Mouse (Mus musculus) MEL (cell line): ENCODE data around the gene Arid5b. TPM values are rescaled to one million over a fixed set of nuclear protein-coding genes. Genes with fewer than 3 reads are reported as not detected.

ENCODE experiments used
- DNase-seq: peaks from one replicate; pipeline ENCODE4 v3.0.0; 2011; ENCODE audit warnings: low read depth, low spot score
- H3K27ac ChIP-seq: 2 replicates; pipeline ENCODE4 v1.5.1; 2012; ENCODE audit warnings: low read depth, mild to moderate bottlenecking, control low read depth, low read length, moderate library complexity; ENCODE audit not compliant: control insufficient read depth
- H3K27me3 ChIP-seq, 2 experiments: fragments of 150-350 bp in 1 of 2; sonication (generic) in 1 of 2; 2 replicates each; pipeline ENCODE4 v1.6.1; 2012; ENCODE audit warnings: low read length in 2 of 2, mild to moderate bottlenecking in 2 of 2, improper control_type of control experiment in 1 of 2, moderate library complexity in 1 of 2; ENCODE audit not compliant: insufficient read depth in 2 of 2, control insufficient read depth in 1 of 2
- H3K36me3 ChIP-seq, 2 experiments: 2 replicates each; pipeline ENCODE4 v1.6.1; 2012 to 2014; ENCODE audit warnings: low read length in 2 of 2, improper control_type of control experiment in 1 of 2, inconsistent platforms in 1 of 2, mild to moderate bottlenecking in 1 of 2; ENCODE audit not compliant: insufficient read depth in 2 of 2, control insufficient read depth in 1 of 2
- H3K4me1 ChIP-seq, 2 experiments: fragments of 150-350 bp in 1 of 2; sonication (generic) in 1 of 2; 2 replicates each; pipeline ENCODE4 v1.6.1; 2012; ENCODE audit warnings: low read length in 2 of 2, improper control_type of control experiment in 1 of 2, mild to moderate bottlenecking in 1 of 2; ENCODE audit not compliant: insufficient read depth in 2 of 2, control insufficient read depth in 1 of 2
- H3K4me3 ChIP-seq, 2 experiments: fragments of 150-350 bp in 1 of 2; sonication (generic) in 1 of 2; 2 replicates each; pipeline ENCODE4 v1.5.1; 2012; ENCODE audit warnings: low read depth in 2 of 2, low read length in 2 of 2, mild to moderate bottlenecking in 2 of 2, moderate library complexity in 2 of 2, control low read depth in 1 of 2, improper control_type of control experiment in 1 of 2; ENCODE audit not compliant: control insufficient read depth in 1 of 2, insufficient read depth in 1 of 2
- H3K79me2 ChIP-seq: 2 replicates; pipeline ENCODE4 v1.6.1; 2012; ENCODE audit warnings: mild to moderate bottlenecking, low read length, moderate library complexity; ENCODE audit not compliant: control insufficient read depth, poor library complexity, insufficient read depth
- H3K9ac ChIP-seq: 2 replicates; pipeline ENCODE4 v1.6.1; 2012; ENCODE audit warnings: low read depth, mild to moderate bottlenecking, control low read depth, low read length, moderate library complexity; ENCODE audit not compliant: control insufficient read depth, poor library complexity, severe bottlenecking
- H3K9me3 ChIP-seq: fragments of 150-350 bp; sonication (generic); replicated peaks from 2 replicates; pipeline ENCODE4 v1.6.1; 2012; ENCODE audit warnings: mild to moderate bottlenecking, low read length, improper control_type of control experiment, moderate library complexity; ENCODE audit not compliant: insufficient read depth
- CHD1 ChIP-seq: IDR thresholded peaks from 2 replicates; pipeline ENCODE4 v1.6.1; 2012; ENCODE audit warnings: low read depth, mild to moderate bottlenecking, inconsistent platforms, low read length, improper control_type of control experiment
- E2F4 ChIP-seq: IDR thresholded peaks from 2 replicates; pipeline ENCODE4 v1.6.1; 2011; ENCODE audit warnings: low read depth, low read length, improper control_type of control experiment, borderline replicate concordance
- ELF1 ChIP-seq: IDR thresholded peaks from 2 replicates; pipeline ENCODE4 v1.6.1; 2014; ENCODE audit warnings: low read depth, mild to moderate bottlenecking, inconsistent platforms, low read length, improper control_type of control experiment, moderate library complexity
- ETS1 ChIP-seq: IDR thresholded peaks from 2 replicates; pipeline ENCODE4 v1.6.1; 2012; ENCODE audit warnings: low read depth, mild to moderate bottlenecking, inconsistent platforms, low read length, improper control_type of control experiment, moderate library complexity
- HCFC1 ChIP-seq: IDR thresholded peaks from 2 replicates; pipeline ENCODE4 v1.6.1; 2012; ENCODE audit warnings: low read depth, mild to moderate bottlenecking, inconsistent platforms, low read length, improper control_type of control experiment, moderate library complexity
- JUND ChIP-seq: IDR thresholded peaks from 2 replicates; pipeline ENCODE4 v1.6.1; 2011; ENCODE audit warnings: low read depth, mild to moderate bottlenecking, improper control_type of control experiment, low read length
- MAX ChIP-seq: IDR thresholded peaks from 2 replicates; pipeline ENCODE4 v1.6.1; 2011; ENCODE audit warnings: low read length, improper control_type of control experiment
- MEF2A ChIP-seq: IDR thresholded peaks from 2 replicates; pipeline ENCODE4 v1.6.1; 2014; ENCODE audit warnings: low read depth, mild to moderate bottlenecking, inconsistent platforms, low read length, improper control_type of control experiment; ENCODE audit not compliant: poor library complexity, insufficient replicate concordance, severe bottlenecking; ENCODE audit errors: extremely low read depth
- MXI1 ChIP-seq: IDR thresholded peaks from 2 replicates; pipeline ENCODE4 v1.6.1; 2011; ENCODE audit warnings: mild to moderate bottlenecking, low read depth, low read length, improper control_type of control experiment
- MYB ChIP-seq: IDR thresholded peaks from 2 replicates; pipeline ENCODE4 v1.6.1; 2011; ENCODE audit warnings: mild to moderate bottlenecking, low read depth, low read length, improper control_type of control experiment
- NELFE ChIP-seq: IDR thresholded peaks from 2 replicates; pipeline ENCODE4 v1.6.1; 2011; ENCODE audit warnings: low read depth, low read length, improper control_type of control experiment
- NRF1 ChIP-seq: IDR thresholded peaks from 2 replicates; pipeline ENCODE4 v1.6.1; 2014; ENCODE audit warnings: low read depth, mild to moderate bottlenecking, inconsistent platforms, low read length, improper control_type of control experiment, moderate library complexity; ENCODE audit not compliant: poor library complexity, insufficient read depth, severe bottlenecking
- RAD21 ChIP-seq: IDR thresholded peaks from 2 replicates; pipeline ENCODE4 v1.6.1; 2011; ENCODE audit warnings: mild to moderate bottlenecking, low read depth, low read length, improper control_type of control experiment
- SMC3 ChIP-seq: IDR thresholded peaks from 2 replicates; pipeline ENCODE4 v1.6.1; 2011; ENCODE audit warnings: low read depth, low read length, improper control_type of control experiment
- TAL1 ChIP-seq: IDR thresholded peaks from 2 replicates; pipeline ENCODE4 v1.6.1; 2012; ENCODE audit warnings: mild to moderate bottlenecking, inconsistent platforms, low read length, moderate library complexity, mixed read lengths
- ZC3H11A ChIP-seq: IDR thresholded peaks from 2 replicates; pipeline ENCODE4 v1.6.1; 2012; ENCODE audit warnings: low read depth, mild to moderate bottlenecking, inconsistent platforms, low read length, improper control_type of control experiment
- ZKSCAN1 ChIP-seq: IDR thresholded peaks from 2 replicates; pipeline ENCODE4 v1.6.1; 2012; ENCODE audit warnings: low read depth, mild to moderate bottlenecking, inconsistent platforms, low read length, improper control_type of control experiment, moderate library complexity
- ZMIZ1 ChIP-seq: IDR thresholded peaks from 2 replicates; pipeline ENCODE4 v1.6.1; 2012; ENCODE audit warnings: low read depth, mild to moderate bottlenecking, inconsistent platforms, low read length, improper control_type of control experiment, moderate library complexity
- ZNF384 ChIP-seq: IDR thresholded peaks from 2 replicates; pipeline ENCODE4 v1.6.1; 2012; ENCODE audit warnings: low read depth, mild to moderate bottlenecking, inconsistent platforms, low read length, improper control_type of control experiment
- polyA plus RNA-seq, 2 experiments: library from polyadenylated mRNA; stranded (reverse) in 1 of 2; unstranded in 1 of 2; fragments of >175 nt in 1 of 2; fragments of >200 nt in 1 of 2; gene quantifications; 2 replicates each; pipeline versions ENCODE4 v1.2.1 to v1.2.4; 2012; ENCODE audit warnings: low replicate concordance in 2 of 2, low read depth in 1 of 2; ENCODE audit not compliant: insufficient read length in 2 of 2, insufficient read depth in 1 of 2, missing spikeins in 1 of 2
- total RNA-seq: library from RNA; depleted of rRNA; stranded (reverse); fragments of 300-350 nt; gene quantifications from 2 replicates; pipeline ENCODE4 v1.2.3, GENCODE M21; 2012

The Arid5b gene
- total and polyA plus RNA-seq, 3 experiments = 0.03 TPM; not detected in 2

GRCm38 (mm10) chr10:68214809-68215468 lies 63.6 kb downstream of the Arid5b start:
- Histone ChIP-seq H3K9me3 (no peaks in the 10 kb centered on the region), H3K36me3 (no peaks in the 10 kb centered on the region), H3K4me1 (no peaks in the 10 kb centered on the region), H3K79me2 (no peaks in the 10 kb centered on the region), H3K4me3 (no peak overlapping the region), H3K27ac (no peak overlapping the region), H3K27me3 (no peaks in the 10 kb centered on the region), H3K9ac (no peak overlapping the region)
- DNase-seq = no peak
- TF ChIP-seq ZNF384 (no peak), JUND (no peak), HCFC1 (no peak), RAD21 (no peak), NRF1 (no peak), TAL1 (no peak), MXI1 (no peak)

DNA sequence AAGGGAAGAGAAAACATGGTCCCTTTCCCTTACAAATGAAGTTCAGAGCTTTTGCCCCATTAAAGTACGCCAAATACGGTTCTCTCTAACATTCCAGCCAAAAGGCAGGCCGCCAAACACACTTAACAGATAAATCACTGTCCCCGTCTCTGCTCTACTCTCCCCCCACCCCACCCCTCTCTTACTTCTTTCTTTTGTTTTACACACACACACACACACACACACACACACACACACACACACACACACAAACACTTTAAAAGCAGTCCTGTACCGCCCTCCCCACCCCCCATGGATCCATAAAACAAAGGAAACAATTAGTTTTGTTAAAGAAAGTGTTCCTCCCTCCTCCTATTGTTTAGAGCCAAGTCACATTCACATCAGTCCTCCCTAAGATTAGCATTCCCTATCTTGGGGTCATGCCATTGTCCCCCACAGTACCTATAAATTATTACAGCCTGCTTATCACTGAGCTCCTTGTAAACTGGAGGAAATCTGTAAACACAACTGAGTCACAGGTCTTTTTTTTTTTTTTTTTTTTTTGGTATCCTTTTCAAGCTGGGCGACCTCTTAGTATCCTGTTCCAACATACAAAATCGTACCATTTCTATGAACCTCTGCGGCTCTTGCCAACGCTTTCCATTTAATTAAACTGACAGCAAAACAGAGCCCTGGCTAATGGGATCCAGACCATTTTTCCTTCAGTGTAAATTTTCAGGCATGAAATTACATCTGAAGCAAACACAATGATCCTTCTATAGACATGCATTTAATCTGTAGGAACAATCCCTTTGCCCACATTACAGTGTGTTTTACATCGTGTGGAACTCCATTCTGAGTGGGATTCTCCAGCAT lies 66.3 kb downstream of the Arid5b start:
- no peak for DNase-seq
- no peak overlapping the region for H3K4me3 ChIP-seq
- no peak overlapping the region for H3K27ac ChIP-seq
- H3K27me3 ChIP-seq = no peaks in the 10 kb centered on the region
- no peaks in the 10 kb centered on the region for H3K9me3 ChIP-seq
- no peaks in the 10 kb centered on the region for H3K36me3 ChIP-seq
- no peaks in the 10 kb centered on the region for H3K4me1 ChIP-seq
- H3K79me2 ChIP-seq = no peaks in the 10 kb centered on the region
- H3K9ac ChIP-seq = no peak overlapping the region
- TF ChIP-seq ZKSCAN1 = no peak
- TF ChIP-seq, all 39 proteins: peak for 0

- no peaks in the 10 kb centered on the region for H3K27me3 ChIP-seq
- H3K9ac ChIP-seq = no peak overlapping the region
- H3K36me3 ChIP-seq = no peaks in the 10 kb centered on the region
- DNase-seq = no peak
- TF ChIP-seq MAX (no peak), SMC3 (no peak), ETS1 (no peak), ELF1 (no peak), MYB (no peak), E2F4 (no peak), ZMIZ1 (no peak), NELFE (no peak), ZC3H11A (no peak), CHD1 (no peak), MEF2A (no peak)
- TF ChIP-seq, all 39 proteins: peak for 0
- Histone ChIP-seq H3K4me3 (no peak overlapping the region), H3K79me2 (no peaks in the 10 kb centered on the region), H3K9me3 (no peaks in the 10 kb centered on the region), H3K27ac (no peak overlapping the region), H3K4me1 (no peaks in the 10 kb centered on the region)
Observed at GRCm38 (mm10) chr10:68211514-68211913, 67.0 kb downstream of the Arid5b start.
